11 mouse cellular contexts compared by ENCODE assay signal in genomic region chr19:53184216-53184615, GRCm38 (mm10). TPM values are rescaled to one million over a fixed set of nuclear protein-coding genes. Genes with fewer than 3 reads are reported as not detected.
DNase-seq lines count a peak whose midpoint lies in the region; ATAC-seq and TF ChIP-seq lines count a peak whose summit lies in the region.
"Had no signal": no experiment of that assay in that cellular context is flagged by ENCODE, and none has a peak within 500 bp of the region (broad histone marks: within the 10 kb centered on the region; RNA-seq: fewer than 3 reads in every experiment).

No protein-coding gene starts in this region.

- no peak for ATAC-seq in neural tube, embryonic 15.5 days (ENCODE audit: low FRiP score)
- no peak for ATAC-seq in liver, embryonic 16.5 days (ENCODE audit: low read depth)
- ATAC-seq in hindbrain, postnatal 0 days, result no peak

- H3K4me3 ChIP-seq in neural tube, embryonic 15.5 days (replicated peaks), result no peak overlapping the region
- peak overlapping the region; percentile 4; the same call in 1 of the 2 replicates for H3K4me3 ChIP-seq in liver, embryonic 16.5 days (ENCODE audit: low read depth, low read length)
- H3K4me3 ChIP-seq in hindbrain, postnatal 0 days (ENCODE audit: low read length), result no peak overlapping the region
- H3K4me3 ChIP-seq: hindbrain, embryonic 15.5 days had no signal

- H3K9ac ChIP-seq in neural tube, embryonic 15.5 days (replicated peaks), result no peak overlapping the region
- no peak overlapping the region for H3K9ac ChIP-seq in liver, embryonic 16.5 days (ENCODE audit: low read depth, low read length)
- no peak overlapping the region for H3K9ac ChIP-seq in hindbrain, postnatal 0 days (replicated peaks; ENCODE audit: low read length)
- H3K9ac ChIP-seq: hindbrain, embryonic 15.5 days had no signal

- H3K4me2 ChIP-seq in neural tube, embryonic 15.5 days, result no peak overlapping the region
- H3K4me2 ChIP-seq in liver, embryonic 16.5 days (ENCODE audit: low read depth, low read length), result peak overlapping the region; percentile 40
- no peak overlapping the region for H3K4me2 ChIP-seq in hindbrain, postnatal 0 days (ENCODE audit: low read depth, low read length)
- H3K4me2 ChIP-seq: hindbrain, embryonic 15.5 days had no signal

- no peaks in the 10 kb centered on the region for H3K27me3 ChIP-seq in neural tube, embryonic 15.5 days (replicated peaks)
- H3K27me3 ChIP-seq in liver, embryonic 16.5 days (ENCODE audit: control insufficient read depth, insufficient read depth, low read depth, low read length), result 0 out of 2 replicates have a peak, but pooled peaks cover 2% of the 10 kb centered on the region
- no peaks in the 10 kb centered on the region for H3K27me3 ChIP-seq in hindbrain, postnatal 0 days (ENCODE audit: insufficient read depth, low read length)
- H3K27me3 ChIP-seq: hindbrain, embryonic 15.5 days had no signal

- H3K4me1 ChIP-seq in neural tube, embryonic 15.5 days, result peaks cover 12% of the 10 kb centered on the region
- H3K4me1 ChIP-seq in liver, embryonic 16.5 days (ENCODE audit: control insufficient read depth, low read depth, low read length), result peaks cover 66% of the 10 kb centered on the region
- H3K4me1 ChIP-seq in hindbrain, postnatal 0 days (ENCODE audit: insufficient read depth, low read length), result peaks cover 10% of the 10 kb centered on the region

- no peak for TF ChIP-seq CTCF in hindbrain, postnatal 0 days (IDR thresholded peaks at IDR 0.05; ENCODE audit: low read depth)

- peak; percentile 88 for DNase-seq in heart, adult 11 months
- DNase-seq in heart, postnatal 14 days, result no peak
- DNase-seq in neural tube, embryonic 10.5 days (ENCODE audit: extremely low spot score, low spot score), result no peak
- peak; percentile 43 to 47 for DNase-seq in thymus, postnatal 36 days
- DNase-seq in hindbrain, postnatal 0 days (ENCODE audit: low spot score), result no peak
- DNase-seq in gastrocnemius, postnatal 36 days, result no peak
- DNase-seq: adrenal gland, adult 8-10 months had no signal

- intact Hi-C loops in heart, postnatal 14 days (cut with DNase I), result no loop called here
- intact Hi-C loops in gastrocnemius, postnatal 36 days (cut with DNase I), result loop anchor here (5.0 kb wide), 1 partner anchor 42 kb away; the partner anchor contains the start of gene Add3

- H3K36me3 ChIP-seq in neural tube, embryonic 15.5 days, result no peaks in the 10 kb centered on the region
- no peaks in the 10 kb centered on the region for H3K36me3 ChIP-seq in liver, embryonic 16.5 days (ENCODE audit: control insufficient read depth, insufficient read depth)
- H3K36me3 ChIP-seq in hindbrain, postnatal 0 days (ENCODE audit: insufficient read depth, low read length), result no peaks in the 10 kb centered on the region
- H3K36me3 ChIP-seq: hindbrain, embryonic 15.5 days had no signal

- 0 out of 2 replicates have a peak overlapping the region, but pooled peaks have one; percentile 1 for H3K27ac ChIP-seq in neural tube, embryonic 15.5 days (replicated peaks)
- H3K27ac ChIP-seq in liver, embryonic 16.5 days (ENCODE audit: low read length), result peak overlapping the region; percentile 82
- no peak overlapping the region for H3K27ac ChIP-seq in hindbrain, postnatal 0 days
- H3K27ac ChIP-seq: hindbrain, embryonic 15.5 days; macrophage had no signal

- WGBS in neural tube, embryonic 15.5 days, result 52% methylated on average over 10 of the region's 10 CpGs
- 17% methylated on average over 10 of the region's 10 CpGs for WGBS in liver, embryonic 16.5 days (ENCODE audit: insufficient replicate concordance)
- WGBS in hindbrain, postnatal 0 days, result 49% methylated on average over 10 of the region's 10 CpGs

- no peaks in the 10 kb centered on the region for H3K9me3 ChIP-seq in neural tube, embryonic 15.5 days (replicated peaks)
- H3K9me3 ChIP-seq in liver, embryonic 16.5 days (replicated peaks; ENCODE audit: control insufficient read depth, low read length), result no peaks in the 10 kb centered on the region
- H3K9me3 ChIP-seq in hindbrain, postnatal 0 days (ENCODE audit: low read length), result no peaks in the 10 kb centered on the region
- H3K9me3 ChIP-seq: hindbrain, embryonic 15.5 days had no signal

RNA-seq across cellular contexts. Expression of gene Add3, which starts 44.0 kb away (rescaled TPM):
- total RNA-seq in heart, postnatal 14 days (2021), result 10 to 100 TPM; 63.4 to 65.2 TPM
- 40.2 and 50.1 TPM in 2 replicates for polyA plus RNA-seq in neural tube, embryonic 15.5 days (2015; fragmentation: Nextera tagmentation; extraction: Ambion mirVana)
- 26.2 and 28.4 TPM in 2 replicates for polyA plus RNA-seq in liver, embryonic 16.5 days (2015; fragmentation: Nextera tagmentation; extraction: Ambion mirVana)
- total RNA-seq in hindbrain, postnatal 0 days (2014; rRNA removed), result 49.7 and 56.7 TPM in 2 replicates
- polyA plus RNA-seq in hindbrain, postnatal 0 days (2015; fragmentation: Nextera tagmentation; extraction: Ambion mirVana), result 65.2 and 68.8 TPM in 2 replicates
- total RNA-seq in gastrocnemius, postnatal 36 days (2021), result 10 to 100 TPM; 20.0 to 20.7 TPM

Comparison
In these comparisons a context has a peak if more than half of its experiments do, and no peak if none do; other contexts are left out.
1. DNase-seq: peak in heart, adult 11 months (single experiment) and thymus, postnatal 36 days (2 of 2); none in heart, postnatal 14 days (0 of 2), neural tube, embryonic 10.5 days (single experiment), hindbrain, postnatal 0 days (single experiment) and gastrocnemius, postnatal 36 days (0 of 2).